Mouse (Mus musculus): ENCODE data around the gene Hist2h2aa2.

GRCm38 (mm10) chr3:96196437-96197128 is 43.5 kb downstream of the Hist2h2aa2 start:
- TF ChIP-seq POLR2A (IDR thresholded peaks at IDR 0.05; ENCODE audit: borderline replicate concordance, insufficient read depth, low read length) (no peak), CTCF (IDR thresholded peaks at IDR 0.05; ENCODE audit: borderline replicate concordance, insufficient read depth, low read depth, low read length) (no peak)
